Mouse (Mus musculus) cerebral cortex, adult 2 months (tissue): Measurements from ENCODE around the gene Efl1.

Experiments used
- WGBS: fragments of 180-500 bp; shearing (Covaris S2); methylation state at CpG from one replicate; pipeline ENCODE4 v1.1.7; 2018; 5-methylcytosine and 5-hydroxymethylcytosine counted together

Gene Efl1

GRCm38 (mm10) chr7:82758521-82758920 is 110.1 kb downstream of the Efl1 start:
- 83% methylated on average over 4 of the region's 4 CpGs for WGBS

- WGBS: 81% methylated on average over 4 of the region's 4 CpGs
Measured at GRCm38 (mm10) chr7:82759091-82759490, 110.7 kb downstream of the Efl1 start.

DNA sequence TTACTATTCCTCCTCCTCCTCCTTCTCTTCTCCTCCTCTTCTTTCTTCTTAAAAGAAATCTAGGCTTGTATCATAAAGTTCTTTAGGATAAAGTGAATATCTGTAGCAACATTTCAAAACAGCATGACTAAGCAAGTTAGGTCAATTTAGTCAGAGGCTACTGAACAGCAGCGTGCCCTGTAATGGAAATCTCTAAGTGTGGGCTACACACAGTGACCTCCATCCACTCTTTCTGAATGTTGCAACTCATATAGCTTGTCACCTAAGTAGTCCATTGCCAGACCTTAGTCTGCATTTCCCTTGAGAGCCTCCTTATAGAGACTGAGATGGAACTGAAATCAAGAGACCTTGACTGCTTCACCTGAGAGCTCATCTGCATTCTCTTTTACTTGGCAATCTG is 116.5 kb downstream of the Efl1 start:
- 91% methylated on average over 1 of the region's 1 CpGs for WGBS

DNA sequence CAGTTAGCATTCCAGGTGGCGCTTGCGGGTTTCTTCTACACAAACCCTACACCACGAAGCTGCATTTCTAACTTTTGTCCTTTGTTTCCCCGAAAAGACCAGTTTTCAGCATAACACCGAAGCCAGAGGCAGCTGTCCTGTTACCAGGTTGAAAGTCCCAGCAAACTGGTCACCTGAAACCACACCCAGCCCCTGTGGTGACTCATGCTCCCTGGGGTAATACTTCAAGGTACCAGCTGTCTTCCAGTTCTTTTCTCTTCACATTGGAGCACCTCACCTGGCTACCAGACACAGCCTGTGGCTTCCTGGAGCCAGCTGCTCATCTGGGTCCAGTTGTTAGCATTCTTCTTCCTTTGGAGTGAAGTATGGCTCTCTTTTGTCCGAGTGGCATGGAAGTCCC is 118.2 kb downstream of the Efl1 start:
- WGBS: 94% methylated on average over 6 of the region's 6 CpGs

DNA sequence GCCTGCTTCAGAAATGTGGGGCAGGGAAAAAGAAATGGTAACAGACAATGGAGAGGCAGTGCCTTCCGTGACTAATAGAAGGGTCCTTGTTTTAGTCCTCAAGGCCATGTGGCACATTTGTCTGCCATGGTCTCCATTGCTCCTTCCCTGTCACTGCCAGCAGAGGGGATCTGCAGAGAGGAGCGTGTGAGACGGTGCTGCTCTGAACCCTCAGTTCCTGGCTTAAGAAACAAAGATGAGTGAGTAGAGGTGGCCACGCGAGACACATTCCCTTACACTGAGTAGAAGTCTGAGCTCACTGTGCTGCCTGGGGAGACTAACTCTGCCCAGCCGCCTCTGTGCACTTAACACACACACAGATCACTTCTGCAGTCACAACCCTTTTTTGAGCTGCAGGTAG is 121.8 kb downstream of the Efl1 start:
- WGBS: 65% methylated on average over 6 of the region's 6 CpGs

DNA sequence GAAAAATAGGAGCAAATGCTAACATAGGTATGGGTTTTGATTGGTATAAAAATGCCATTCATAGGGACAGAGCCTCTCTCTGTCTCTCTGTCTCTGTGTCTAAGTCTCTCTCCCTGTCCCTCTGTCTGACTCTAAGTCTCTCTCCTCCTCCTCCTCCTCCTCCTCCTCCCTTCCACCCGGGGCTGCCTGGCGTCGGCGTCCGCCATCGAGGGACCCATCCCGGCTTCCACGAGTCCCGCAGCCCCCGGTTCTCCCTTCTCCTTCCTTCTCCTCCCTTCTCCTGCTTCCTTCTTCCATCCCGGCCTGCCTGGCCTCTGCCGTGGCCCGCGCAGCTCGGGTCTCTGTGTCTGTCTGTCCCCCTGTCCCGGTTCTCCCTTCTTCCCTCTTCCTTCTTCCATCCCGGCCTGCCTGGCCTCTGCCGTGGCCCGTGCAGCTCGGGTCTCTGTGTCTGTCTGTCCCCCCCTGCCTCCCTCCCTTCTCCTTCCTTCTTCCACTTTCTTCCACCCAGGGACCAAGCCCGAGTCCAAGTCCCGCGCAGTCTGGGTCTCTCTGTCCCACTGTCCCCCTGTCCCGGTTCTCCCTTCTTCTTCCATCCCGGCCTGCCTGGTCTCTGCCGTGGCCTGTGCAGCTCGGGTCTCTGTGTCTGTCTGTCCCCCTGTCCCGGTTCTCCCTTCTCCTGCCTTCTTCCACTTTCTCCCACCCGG is 122.7 kb downstream of the Efl1 start:
- 87% methylated on average over 29 of the region's 29 CpGs for WGBS

- WGBS: 90% methylated on average over 25 of the region's 25 CpGs
Measured at GRCm38 (mm10) chr7:82771661-82772021, 123.2 kb downstream of the Efl1 start.

DNA sequence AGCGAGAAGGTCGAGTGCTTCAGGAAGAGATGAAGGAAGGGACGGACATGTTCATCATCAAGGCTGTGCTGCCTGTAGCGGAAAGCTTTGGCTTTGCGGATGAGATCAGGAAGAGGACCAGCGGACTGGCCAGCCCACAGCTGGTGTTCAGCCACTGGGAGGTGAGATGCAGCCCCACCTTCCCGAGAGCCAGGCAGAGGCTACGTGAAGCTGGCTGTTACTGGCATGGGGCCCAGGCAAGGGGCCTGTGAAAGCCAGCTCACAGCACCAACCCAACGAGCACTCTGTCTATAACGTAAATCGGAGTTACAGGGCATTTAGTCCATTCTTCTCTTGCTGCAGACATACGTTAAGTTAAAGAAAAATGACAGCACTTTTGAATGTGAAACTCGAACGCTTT is 124.1 kb downstream of the Efl1 start:
- WGBS: 72% methylated on average over 14 of the region's 14 CpGs

DNA sequence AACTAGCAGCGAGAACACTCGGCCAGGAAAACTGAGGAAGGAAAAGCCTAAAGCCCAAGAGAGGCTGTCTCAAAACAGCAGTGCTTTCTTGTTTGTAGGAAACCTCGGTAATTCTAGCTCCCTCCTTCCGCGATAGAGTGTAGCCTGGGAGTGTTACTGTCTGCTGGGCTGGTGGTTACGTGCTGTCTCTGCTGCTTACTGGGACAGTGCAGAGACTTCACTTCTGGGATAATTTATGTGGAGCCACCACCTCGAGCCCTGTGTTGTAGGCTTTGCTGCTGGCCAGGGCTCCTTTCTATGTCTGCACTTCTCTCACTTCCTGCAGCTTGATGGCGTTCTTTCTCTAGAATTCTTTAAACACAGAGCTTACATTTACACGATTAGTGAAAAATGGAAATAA is 124.7 kb downstream of the Efl1 start:
- 64% methylated on average over 9 of the region's 9 CpGs for WGBS

DNA sequence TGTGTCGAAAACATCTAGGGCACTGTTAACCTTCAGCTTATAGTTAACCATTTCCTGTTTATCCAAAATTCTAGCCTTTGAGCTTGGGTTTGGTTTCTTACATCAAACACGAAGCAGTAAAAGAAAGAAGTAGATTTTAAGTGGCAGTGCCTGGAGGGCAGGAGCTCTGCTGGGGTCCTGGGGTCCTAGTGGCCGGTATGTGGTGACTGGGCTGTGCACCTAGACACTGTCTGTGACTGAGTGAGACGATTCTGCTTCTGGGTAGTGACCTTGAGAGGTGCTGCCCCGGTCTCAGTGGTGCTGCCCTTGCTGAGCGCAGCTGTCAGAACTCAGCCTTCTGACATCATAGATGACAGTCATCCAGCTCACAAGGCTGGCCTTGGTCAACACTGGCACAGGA is 125.5 kb downstream of the Efl1 start:
- WGBS: 88% methylated on average over 6 of the region's 6 CpGs

- WGBS: 95% methylated on average over 3 of the region's 3 CpGs
Measured at GRCm38 (mm10) chr7:82775090-82775489, 126.7 kb downstream of the Efl1 start.

GRCm38 (mm10) chr7:82783071-82783470 is 134.7 kb downstream of the Efl1 start:
- WGBS: 100% methylated on average over 2 of the region's 2 CpGs

GRCm38 (mm10) chr7:82783693-82784092 is 135.3 kb downstream of the Efl1 start:
- 42% methylated on average over 6 of the region's 6 CpGs for WGBS

DNA sequence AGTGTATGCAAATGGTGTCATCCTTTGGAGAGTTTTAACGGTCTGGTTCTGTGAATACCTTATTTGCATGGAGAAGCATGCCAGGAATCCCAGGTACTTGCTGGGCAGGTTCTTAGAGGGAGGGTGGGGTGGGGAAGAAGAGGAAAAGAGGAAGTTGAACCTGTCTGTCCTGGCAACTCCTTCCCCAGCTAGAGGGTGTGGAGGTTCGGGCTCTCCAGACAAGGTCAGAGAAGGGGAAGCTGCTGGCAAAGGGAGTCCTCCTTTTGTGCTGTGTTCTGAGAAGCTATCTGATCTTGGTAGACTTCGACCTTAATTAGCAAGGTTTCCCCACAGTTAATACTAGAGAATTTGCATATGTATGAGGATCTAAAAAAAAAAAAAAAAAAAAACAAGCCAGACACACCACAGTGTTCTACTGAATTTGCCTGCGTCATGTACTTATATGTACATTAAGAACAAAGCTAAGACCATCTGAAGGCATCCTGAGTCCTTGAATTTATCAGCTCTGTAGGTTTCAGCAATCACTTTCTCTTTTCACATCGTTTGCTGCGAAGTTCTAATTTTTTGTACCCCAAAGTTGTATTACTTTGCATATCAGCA is 137.0 kb downstream of the Efl1 start:
- 55% methylated on average over 6 of the region's 6 CpGs for WGBS

GRCm38 (mm10) chr7:82785970-82786647 is 137.7 kb downstream of the Efl1 start:
- WGBS: 74% methylated on average over 2 of the region's 2 CpGs

GRCm38 (mm10) chr7:82792644-82793043 is 144.2 kb downstream of the Efl1 start:
- WGBS: 57% methylated on average over 2 of the region's 2 CpGs

DNA sequence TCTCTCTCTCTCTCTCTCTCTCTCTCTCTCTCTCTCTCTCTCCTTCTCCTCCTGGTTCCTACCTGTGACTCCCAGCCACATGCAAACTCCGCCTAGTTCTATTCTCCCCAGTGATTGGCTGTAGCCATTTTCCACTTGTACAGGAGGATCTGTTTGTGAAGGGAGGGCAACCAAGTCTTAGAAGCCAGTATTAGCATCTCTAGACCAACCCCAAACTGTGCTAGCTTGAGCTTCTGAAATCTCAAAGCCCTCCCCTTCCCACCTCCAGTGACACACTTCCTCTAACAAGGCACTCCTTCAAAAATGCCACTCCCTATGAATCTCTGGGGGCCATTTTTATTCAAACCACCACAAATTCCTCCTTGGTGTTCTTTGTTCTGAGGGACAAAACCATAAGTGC is 144.7 kb downstream of the Efl1 start:
- 95% methylated on average over 1 of the region's 1 CpGs for WGBS

DNA sequence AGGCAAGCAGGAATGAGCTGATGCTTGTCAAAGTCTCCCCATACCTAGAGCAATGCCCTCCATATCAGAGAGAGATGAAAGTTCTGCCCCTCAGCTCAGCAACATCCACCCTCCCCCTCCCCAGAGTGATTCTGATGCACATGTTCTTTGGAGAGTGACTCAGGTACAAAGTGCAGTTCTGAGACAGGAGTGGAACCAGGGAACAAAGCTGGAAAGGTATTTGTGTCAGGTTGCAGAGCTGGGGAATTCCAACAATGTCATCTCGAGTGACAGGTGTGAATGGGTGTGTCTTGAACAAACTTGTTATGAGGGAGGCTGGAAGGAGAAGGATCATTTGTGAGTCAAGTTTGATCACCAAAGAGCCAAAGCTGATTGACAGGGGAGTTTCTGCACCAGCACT is 146.1 kb downstream of the Efl1 start:
- WGBS: 61% methylated on average over 1 of the region's 1 CpGs

GRCm38 (mm10) chr7:82802206-82802605 is 153.8 kb downstream of the Efl1 start:
- WGBS: 78% methylated on average over 4 of the region's 4 CpGs

GRCm38 (mm10) chr7:82808257-82808656 is 159.8 kb downstream of the Efl1 start:
- 75% methylated on average over 4 of the region's 4 CpGs for WGBS

DNA sequence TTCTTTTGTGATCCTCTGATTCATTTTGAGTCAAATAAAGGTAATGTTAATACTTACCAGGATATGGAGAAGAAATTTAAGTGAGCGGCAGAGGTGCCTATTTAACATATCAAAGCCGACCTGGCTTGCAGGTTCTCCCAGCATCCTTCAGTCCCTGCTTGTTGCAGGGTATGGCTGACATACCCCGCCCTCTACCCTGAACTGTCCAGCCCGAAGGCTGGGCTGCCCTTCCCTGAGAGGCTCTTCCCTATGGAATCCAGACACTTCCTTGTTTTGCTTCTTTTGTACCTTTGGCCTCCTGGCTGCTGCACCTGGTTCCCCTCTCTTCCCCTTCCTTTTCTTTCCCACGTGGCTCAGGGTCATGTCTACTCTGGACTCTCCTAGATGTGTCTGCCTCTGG is 160.7 kb downstream of the Efl1 start:
- 85% methylated on average over 5 of the region's 5 CpGs for WGBS

GRCm38 (mm10) chr7:82810799-82811139 is 162.4 kb downstream of the Efl1 start:
- WGBS: 64% methylated on average over 5 of the region's 5 CpGs

GRCm38 (mm10) chr7:82811140-82811851 is 162.9 kb downstream of the Efl1 start:
- 46% methylated on average over 19 of the region's 19 CpGs for WGBS
